Mouse (Mus musculus): ENCODE results near the gene B4galt1. TPM values are rescaled to one million over a fixed set of nuclear protein-coding genes. Genes with fewer than 3 reads are reported as not detected.

The B4galt1 gene
- 1 to 10 TPM; 5.0 to 8.2 TPM for total RNA-seq (2021)
- long read RNA-seq, experiment 1, partial matches to known transcripts, result 0 of 3 reads
- long read RNA-seq, experiment 1, other reads (novel, unspliced or antisense), result 1 of 3 reads
- long read RNA-seq, experiment 2, partial matches to known transcripts, result 0 of 6 reads
- long read RNA-seq, experiment 2, other reads (novel, unspliced or antisense), result 3 of 6 reads

- intact Hi-C loops (cut with DNase I), result loop anchor here (1.0 to 5.0 kb wide), 2 partner anchors 54 to 94 kb away; no protein-coding TSS in a partner anchor
- TF ChIP-seq CTCF (IDR thresholded peaks at IDR 0.05), result no peak
These were observed at the start of gene B4galt1 for GRCm38 (mm10) chr4:40853565-40854386. TSS of gene B4galt1 (minus strand) at chr4:40854005.

GRCm38 (mm10) chr4:40900612-40901011, 46.8 kb upstream of the B4galt1 start:
- no peak for DNase-seq (ENCODE audit: extremely low spot score in 1 of 2, low spot score in 2 of 2)
- intact Hi-C loops (cut with DNase I), result no loop called here
- no peak overlapping the region for H3K4me3 ChIP-seq
- no peak for TF ChIP-seq CTCF (IDR thresholded peaks at IDR 0.05)
- H3K27ac ChIP-seq, result no peak overlapping the region

More at GRCm38 (mm10) chr4:40853565-40854386, at the start of gene B4galt1:
- peak within 1 kb of the TSS; percentile 89 for H3K4me3 ChIP-seq
- peak within 1 kb of the TSS; percentile 71 for H3K27ac ChIP-seq
- DNase-seq (ENCODE audit: extremely low spot score in 1 of 2, low spot score in 2 of 2), result peak; percentile 92 to 93

DNA sequence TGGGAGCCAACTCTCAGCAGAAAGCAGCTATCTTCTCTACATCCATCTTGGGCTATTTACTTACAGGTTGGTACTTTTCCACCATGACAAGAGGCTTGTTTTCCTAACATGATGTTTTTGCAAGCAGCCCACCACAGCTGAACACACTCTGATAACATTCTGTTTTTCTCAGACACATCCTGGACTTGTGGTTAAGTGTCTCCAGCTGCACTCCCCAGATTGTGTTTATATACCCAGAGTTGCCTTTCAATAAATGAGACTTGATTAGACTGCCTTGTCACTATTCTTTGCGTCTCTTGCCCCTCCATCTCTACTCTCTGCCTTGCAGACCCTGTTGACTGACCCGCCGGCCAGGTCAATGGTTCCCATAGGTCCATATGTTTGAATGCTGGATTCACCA, 46.3 kb upstream of the B4galt1 start:
- Histone ChIP-seq H3K4me3 (no peak overlapping the region), H3K27ac (no peak overlapping the region)
- DNase-seq (ENCODE audit: extremely low spot score in 1 of 2, low spot score in 2 of 2), result no peak
- intact Hi-C loops (cut with DNase I), result no loop called here
- no peak for TF ChIP-seq CTCF (IDR thresholded peaks at IDR 0.05)

DNA sequence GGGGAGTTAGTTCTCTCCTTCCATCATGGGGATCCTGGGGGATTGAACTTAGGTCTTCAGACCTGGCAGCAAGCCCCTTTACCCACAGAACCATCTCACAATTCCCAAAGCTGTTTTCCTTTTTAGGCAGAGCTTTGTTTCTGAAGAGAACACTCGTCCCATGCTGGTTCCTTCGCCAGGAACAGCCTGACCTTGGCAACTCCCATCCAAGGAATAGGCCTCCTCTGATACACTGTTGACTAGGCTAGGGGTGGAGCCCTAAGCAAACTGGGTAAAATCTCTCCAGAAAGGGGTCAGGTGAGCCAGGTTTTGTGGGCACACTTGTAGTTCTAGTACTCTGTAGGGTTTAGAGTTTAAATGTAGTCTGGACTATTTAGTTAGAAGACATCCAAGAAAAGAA, 45.5 kb upstream of the B4galt1 start:
- TF ChIP-seq CTCF (IDR thresholded peaks at IDR 0.05), result no peak
- intact Hi-C loops (cut with DNase I), result no loop called here
- no peak overlapping the region for H3K27ac ChIP-seq

DNA sequence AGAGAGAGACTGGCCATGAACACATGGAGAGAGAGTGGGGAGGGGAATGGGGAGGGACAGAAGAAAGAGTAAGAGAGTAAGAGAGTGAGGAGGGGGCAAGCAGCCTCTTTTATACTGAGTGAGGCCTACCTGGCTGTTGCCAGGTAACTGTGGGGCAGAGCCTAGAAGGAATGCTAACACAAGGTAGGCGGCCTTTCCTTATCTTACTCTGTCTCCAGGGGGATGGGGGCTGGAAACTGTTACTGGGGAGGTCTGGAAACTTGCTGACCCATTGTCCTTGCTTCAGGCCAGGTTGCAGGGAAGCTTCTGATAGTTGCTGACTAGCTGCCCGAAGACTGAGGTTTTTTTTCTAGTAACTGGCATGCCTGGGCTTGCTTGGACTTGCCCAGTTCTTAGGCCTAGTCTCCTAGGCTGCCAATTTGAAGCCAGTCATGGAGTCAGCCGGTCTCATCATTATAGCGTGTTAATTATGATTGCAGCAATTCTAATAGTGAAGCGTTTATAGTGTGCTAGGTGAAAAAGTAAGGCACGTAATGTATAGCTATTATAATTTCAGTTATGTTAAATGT, 44.8 kb upstream of the B4galt1 start:
- TF ChIP-seq CTCF (IDR thresholded peaks at IDR 0.05), result no peak
- Histone ChIP-seq H3K4me3 (no peak overlapping the region), H3K27ac (no peak overlapping the region)
- intact Hi-C loops (cut with DNase I), result no loop called here
- DNase-seq (ENCODE audit: extremely low spot score in 1 of 2, low spot score in 2 of 2), result no peak

More for the DNA sequence above, 45.5 kb upstream of the B4galt1 start:
- no peak for DNase-seq (ENCODE audit: extremely low spot score in 1 of 2, low spot score in 2 of 2)
- no peak overlapping the region for H3K4me3 ChIP-seq

GRCm38 (mm10) chr4:40895646-40896045, 41.8 kb upstream of the B4galt1 start:
- Histone ChIP-seq H3K4me3 (no peak overlapping the region), H3K27ac (no peak overlapping the region)
- DNase-seq (ENCODE audit: extremely low spot score in 1 of 2, low spot score in 2 of 2), result no peak
- intact Hi-C loops (cut with DNase I), result no loop called here
- TF ChIP-seq CTCF (IDR thresholded peaks at IDR 0.05), result no peak

GRCm38 (mm10) chr4:40895118-40895517, 41.3 kb upstream of the B4galt1 start:
- intact Hi-C loops (cut with DNase I), result no loop called here
- no peak for DNase-seq (ENCODE audit: extremely low spot score in 1 of 2, low spot score in 2 of 2)
- no peak for TF ChIP-seq CTCF (IDR thresholded peaks at IDR 0.05)
- no peak overlapping the region for H3K4me3 ChIP-seq
- no peak overlapping the region for H3K27ac ChIP-seq

DNA sequence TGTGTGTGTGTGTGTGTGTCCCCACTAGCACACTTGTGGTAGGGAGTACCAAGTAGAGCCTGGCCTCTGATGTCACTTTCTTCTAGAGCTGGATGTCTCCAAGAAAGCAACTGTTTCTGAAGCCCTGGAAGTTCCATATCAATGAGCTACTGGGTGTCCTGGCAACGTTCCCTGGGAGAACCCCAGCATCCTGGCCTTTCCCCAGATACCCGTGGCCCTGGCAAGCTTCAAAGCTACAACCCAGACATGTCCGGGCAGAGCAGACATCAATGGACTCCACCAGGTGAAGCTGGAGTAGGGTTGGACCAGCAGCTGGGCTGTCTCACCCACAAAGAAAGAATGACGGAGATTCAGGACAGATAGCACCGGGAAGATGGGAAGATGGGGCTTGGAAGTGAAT, 37.4 kb upstream of the B4galt1 start:
- intact Hi-C loops (cut with DNase I), result no loop called here
- no peak overlapping the region for H3K27ac ChIP-seq
- H3K4me3 ChIP-seq, result no peak overlapping the region
- DNase-seq (ENCODE audit: extremely low spot score in 1 of 2, low spot score in 2 of 2), result no peak
- TF ChIP-seq CTCF (IDR thresholded peaks at IDR 0.05), result no peak

DNA sequence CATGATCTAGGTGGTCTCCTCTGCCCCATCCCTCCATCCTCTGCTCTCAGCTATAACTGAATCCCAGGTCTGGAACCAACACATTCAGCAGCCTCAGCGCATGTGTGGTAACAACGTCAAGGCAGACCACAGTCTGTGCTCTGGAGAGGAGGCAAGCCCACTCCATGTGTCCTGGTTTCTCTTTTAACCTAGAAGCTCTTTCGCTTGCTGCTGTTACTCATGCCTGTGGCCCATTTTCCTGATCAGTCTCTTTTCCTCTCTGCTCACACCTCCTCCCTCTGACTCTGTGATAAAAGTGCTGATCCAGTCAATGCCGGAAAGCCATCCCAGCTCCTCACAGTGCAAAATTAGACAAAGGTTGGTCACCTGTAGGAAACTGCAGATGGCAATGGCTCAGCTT, 36.2 kb upstream of the B4galt1 start:
- DNase-seq (ENCODE audit: extremely low spot score in 1 of 2, low spot score in 2 of 2), result no peak
- TF ChIP-seq CTCF (IDR thresholded peaks at IDR 0.05), result no peak
- intact Hi-C loops (cut with DNase I), result no loop called here

GRCm38 (mm10) chr4:40889252-40889651, 35.4 kb upstream of the B4galt1 start:
- H3K27ac ChIP-seq, result no peak overlapping the region
- intact Hi-C loops (cut with DNase I), result no loop called here

More for the DNA sequence above, 36.2 kb upstream of the B4galt1 start:
- no peak overlapping the region for H3K27ac ChIP-seq
- no peak overlapping the region for H3K4me3 ChIP-seq

DNA sequence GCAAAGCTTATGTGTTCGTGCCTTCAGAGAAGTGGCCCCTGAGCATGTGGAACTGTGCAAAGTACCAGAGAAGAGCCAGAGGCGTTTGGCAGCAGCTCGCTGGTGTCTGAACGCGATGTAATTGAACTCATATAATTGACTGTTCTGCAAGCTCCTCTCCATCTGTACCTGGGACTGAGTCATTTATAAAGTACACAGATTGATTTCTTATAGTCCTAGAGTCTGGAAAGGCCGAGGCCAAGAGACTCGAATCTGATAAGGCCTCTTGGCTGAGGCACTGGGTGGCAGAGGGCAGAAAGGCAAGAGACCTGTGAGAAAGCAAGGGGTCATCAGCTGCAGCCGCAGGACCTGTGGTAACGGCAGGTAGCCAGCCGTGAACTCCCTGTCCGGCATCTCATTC, 35.0 kb upstream of the B4galt1 start:
- no peak for TF ChIP-seq CTCF (IDR thresholded peaks at IDR 0.05)
- DNase-seq (ENCODE audit: extremely low spot score in 1 of 2, low spot score in 2 of 2), result no peak
- intact Hi-C loops (cut with DNase I), result no loop called here
- Histone ChIP-seq H3K4me3 (no peak overlapping the region), H3K27ac (no peak overlapping the region)

More at GRCm38 (mm10) chr4:40889252-40889651, 35.4 kb upstream of the B4galt1 start:
- no peak overlapping the region for H3K4me3 ChIP-seq
- TF ChIP-seq CTCF (IDR thresholded peaks at IDR 0.05), result no peak
- no peak for DNase-seq (ENCODE audit: extremely low spot score in 1 of 2, low spot score in 2 of 2)

- Histone ChIP-seq H3K27ac (peak overlapping the region; percentile 44; the same call in 1 of the 2 replicates), H3K4me3 (no peak overlapping the region)
- DNase-seq (ENCODE audit: extremely low spot score in 1 of 2, low spot score in 2 of 2), result no peak
- intact Hi-C loops (cut with DNase I), result loop anchor here (2.0 kb wide), 1 partner anchor 35 kb away; the partner anchor contains the start of gene Spink4
- TF ChIP-seq CTCF (IDR thresholded peaks at IDR 0.05), result no peak
These were observed 32.1 kb upstream of the B4galt1 start for GRCm38 (mm10) chr4:40885883-40886282.
